In genomic region chr1:151953563-151953962, GRCm38 (mm10) we compare ENCODE assay signal across 8 mouse cellular contexts.
A peak's percentile ranks its signal among the peaks of the same experiment; 100 is the strongest.
DNase-seq lines count a peak whose midpoint lies in the region; ATAC-seq lines count a peak whose summit lies in the region.

No protein-coding gene starts in this region.

- 57% methylated on average over 6 of the region's 7 CpGs for WGBS in neural tube, embryonic 12.5 days
- WGBS in kidney, embryonic 16.5 days: 46% methylated on average over 7 of the region's 7 CpGs
- 35% methylated on average over 6 of the region's 7 CpGs for WGBS in liver, embryonic 11.5 days
- 24% methylated on average over 6 of the region's 7 CpGs for WGBS in neural tube, embryonic 14.5 days

- ATAC-seq in neural tube, embryonic 12.5 days (ENCODE audit: low FRiP score, low read depth): peak; percentile 55
- ATAC-seq in common myeloid progenitor, adult 5-6 weeks (replicated peaks; ENCODE audit: low read depth, poor library complexity, severe bottlenecking): peak; percentile 94
- peak; percentile 9; the same call in 1 of the 2 replicates for ATAC-seq in kidney, embryonic 16.5 days (ENCODE audit: low FRiP score, low TSS enrichment)
- peak; percentile 29; the same call in 1 of the 2 replicates for ATAC-seq in liver, embryonic 11.5 days (replicated peaks; ENCODE audit: low FRiP score)
- peak; percentile 82; the same call in 1 of the 2 replicates for ATAC-seq in neural tube, embryonic 14.5 days (ENCODE audit: low read depth)

- no peaks in the 10 kb centered on the region for H3K9me3 ChIP-seq in neural tube, embryonic 12.5 days
- H3K9me3 ChIP-seq in kidney, embryonic 16.5 days (ENCODE audit: low read length): no peaks in the 10 kb centered on the region
- H3K9me3 ChIP-seq in liver, embryonic 11.5 days (ENCODE audit: control insufficient read depth, low read length): no peaks in the 10 kb centered on the region
- no peaks in the 10 kb centered on the region for H3K9me3 ChIP-seq in neural tube, embryonic 14.5 days (ENCODE audit: control insufficient read depth, low read length)

- H3K4me3 ChIP-seq in neural tube, embryonic 12.5 days: no peak overlapping the region
- no peak overlapping the region for H3K4me3 ChIP-seq in kidney, embryonic 16.5 days (ENCODE audit: low read length)
- no peak overlapping the region for H3K4me3 ChIP-seq in liver, embryonic 11.5 days (ENCODE audit: low read depth, low read length)
- H3K4me3 ChIP-seq in neural tube, embryonic 14.5 days (ENCODE audit: low read depth, low read length): no peak overlapping the region

- no peaks in the 10 kb centered on the region for H3K36me3 ChIP-seq in neural tube, embryonic 12.5 days
- H3K36me3 ChIP-seq in kidney, embryonic 16.5 days (ENCODE audit: insufficient read depth, low read length): no peaks in the 10 kb centered on the region
- H3K36me3 ChIP-seq in liver, embryonic 11.5 days (ENCODE audit: control insufficient read depth, insufficient read depth, low read length): no peaks in the 10 kb centered on the region
- H3K36me3 ChIP-seq in neural tube, embryonic 14.5 days (ENCODE audit: control insufficient read depth, insufficient read depth, low read length): no peaks in the 10 kb centered on the region

- H3K27ac ChIP-seq in neural tube, embryonic 12.5 days: no peak overlapping the region
- H3K27ac ChIP-seq in kidney, embryonic 16.5 days (ENCODE audit: low read length): no peak overlapping the region
- no peak overlapping the region for H3K27ac ChIP-seq in liver, embryonic 11.5 days (ENCODE audit: low read depth, low read length)
- H3K27ac ChIP-seq in neural tube, embryonic 14.5 days (ENCODE audit: low read depth, low read length): no peak overlapping the region

- peaks cover 10% of the 10 kb centered on the region for H3K4me1 ChIP-seq in neural tube, embryonic 12.5 days
- H3K4me1 ChIP-seq in kidney, embryonic 16.5 days (ENCODE audit: insufficient read depth, low read length): peaks cover 12% of the 10 kb centered on the region; the same call in 1 of the 2 replicates
- H3K4me1 ChIP-seq in liver, embryonic 11.5 days (replicated peaks; ENCODE audit: control insufficient read depth, insufficient read depth, low read length): no peaks in the 10 kb centered on the region
- H3K4me1 ChIP-seq in neural tube, embryonic 14.5 days (ENCODE audit: control insufficient read depth, insufficient read depth, low read length): peaks cover 11% of the 10 kb centered on the region

- H3K27me3 ChIP-seq in neural tube, embryonic 12.5 days (replicated peaks): no peaks in the 10 kb centered on the region
- H3K27me3 ChIP-seq in kidney, embryonic 16.5 days (ENCODE audit: insufficient read depth, low read length): no peaks in the 10 kb centered on the region
- H3K27me3 ChIP-seq in liver, embryonic 11.5 days (replicated peaks; ENCODE audit: control insufficient read depth, insufficient read depth, low read length): no peaks in the 10 kb centered on the region
- H3K27me3 ChIP-seq in neural tube, embryonic 14.5 days (ENCODE audit: control insufficient read depth, insufficient read depth, low read length): no peaks in the 10 kb centered on the region

- DNase-seq in neural tube, embryonic 10.5 days (ENCODE audit: extremely low spot score, low spot score): no peak
- peak; percentile 82 for DNase-seq in heart, adult 9 months (ENCODE audit: low spot score in 2 of 2)
- no peak for DNase-seq in liver, embryonic 11.5 days (ENCODE audit: low spot score)
- DNase-seq in B cell, adult 2 months: no peak

- no peak overlapping the region for H3K9ac ChIP-seq in neural tube, embryonic 12.5 days
- H3K9ac ChIP-seq in kidney, embryonic 16.5 days (replicated peaks; ENCODE audit: low read length): no peak overlapping the region
- no peak overlapping the region for H3K9ac ChIP-seq in liver, embryonic 11.5 days (ENCODE audit: low read depth, low read length)
- no peak overlapping the region for H3K9ac ChIP-seq in neural tube, embryonic 14.5 days (replicated peaks; ENCODE audit: low read depth, low read length)

- no peak overlapping the region for H3K4me2 ChIP-seq in neural tube, embryonic 12.5 days (replicated peaks)
- H3K4me2 ChIP-seq in kidney, embryonic 16.5 days (replicated peaks; ENCODE audit: low read depth, low read length): no peak overlapping the region
- no peak overlapping the region for H3K4me2 ChIP-seq in liver, embryonic 11.5 days
- H3K4me2 ChIP-seq in neural tube, embryonic 14.5 days (ENCODE audit: low read depth, low read length): no peak overlapping the region

Comparison
In these comparisons a context has a peak if more than half of its experiments do, and no peak if none do; other contexts are left out.
1. ATAC-seq: peak in every context shown above with its lines; median percentile 94 in common myeloid progenitor, adult 5-6 weeks; 82 in neural tube, embryonic 14.5 days; 55 in neural tube, embryonic 12.5 days; 29 in liver, embryonic 11.5 days; 9 in kidney, embryonic 16.5 days.
2. DNase-seq: peak in heart, adult 9 months (2 of 2); none in neural tube, embryonic 10.5 days (single experiment), liver, embryonic 11.5 days (single experiment) and B cell, adult 2 months (0 of 2).